Mouse (Mus musculus): ENCODE measurements around the gene Alox5.
"Not testable (repeated sequence)": the region's sequence is repeated elsewhere in the genome, so short reads cannot be mapped to it uniquely, and the experiment has no call there.

Gene Alox5

GRCm38 (mm10) chr6:116460544-116461283 lies at the start of gene Alox5:
Gene Alox5, minus strand, starts transcription at chr6:116461178.
- DNase-seq (ENCODE audit: low read depth, low spot score) = no peak

DNA sequence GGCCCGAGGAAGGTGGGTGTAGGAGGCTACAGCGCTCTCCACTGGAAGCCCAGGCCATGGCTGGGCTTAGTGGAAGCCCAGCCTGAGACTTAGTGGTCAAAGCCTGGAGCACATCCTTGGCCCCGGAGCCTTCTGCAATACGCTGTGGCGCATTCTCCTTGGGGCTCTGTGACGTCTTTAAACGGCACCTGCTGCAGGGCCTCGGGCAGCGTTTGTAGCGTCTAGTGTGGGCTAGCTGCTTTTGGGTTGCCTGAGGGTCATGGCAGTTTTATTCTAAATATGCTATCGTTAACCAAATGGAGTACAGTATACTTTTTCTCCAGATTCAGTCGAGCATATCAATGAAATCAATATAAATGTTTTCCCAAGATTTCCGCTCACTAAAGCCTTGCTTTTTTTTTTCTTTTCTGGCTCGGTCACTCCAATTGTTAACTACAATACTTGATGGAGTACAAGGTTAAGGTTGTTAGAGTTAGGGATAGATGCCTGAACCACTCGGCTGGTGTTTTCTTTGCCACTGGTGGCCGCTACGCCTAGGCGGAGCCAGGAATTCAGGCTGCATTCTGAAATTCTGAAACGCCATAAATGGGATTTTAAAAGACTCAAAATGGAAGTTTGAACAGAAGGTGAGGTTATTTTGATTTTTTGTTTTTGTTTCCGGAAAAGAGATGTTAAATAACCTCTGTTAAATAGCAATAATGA lies 45.5 kb upstream of the Alox5 start, which contains the start of gene Olfr212:
Gene Olfr212, plus strand, starts transcription at position 215 of the 702 bp plus-strand sequence.
- DNase-seq (ENCODE audit: low read depth, low spot score) = not testable (repeated sequence)

- no peak for DNase-seq (ENCODE audit: low read depth, low spot score)
Measured at GRCm38 (mm10) chr6:116495960-116496359, 35.0 kb upstream of the Alox5 start.

- no peak for DNase-seq (ENCODE audit: low read depth, low spot score)
Measured at GRCm38 (mm10) chr6:116493742-116494141, 32.8 kb upstream of the Alox5 start.

DNA sequence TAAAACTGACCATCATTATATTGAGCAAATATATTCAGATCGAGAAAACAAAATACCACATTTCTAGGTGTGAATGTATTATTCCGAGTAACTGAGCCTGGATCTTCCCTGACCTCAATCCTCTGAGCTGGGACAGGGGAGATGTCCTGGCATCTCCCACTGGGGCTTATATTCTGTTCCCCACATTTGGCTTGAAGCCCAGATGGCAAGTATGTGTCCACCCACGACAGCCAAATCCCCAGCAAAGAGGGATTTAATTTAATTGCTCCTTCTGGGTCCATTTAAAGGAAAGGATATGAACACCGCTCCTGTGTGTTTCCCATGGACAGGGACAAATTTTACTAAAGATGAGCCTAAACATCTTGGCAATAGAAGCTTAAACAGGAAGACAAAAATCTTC lies 27.8 kb upstream of the Alox5 start, which contains the start of gene Olfr211:
Gene Olfr211, plus strand, starts transcription at position 301 of the 400 bp plus-strand sequence.
- DNase-seq (ENCODE audit: low read depth, low spot score) = no peak

DNA sequence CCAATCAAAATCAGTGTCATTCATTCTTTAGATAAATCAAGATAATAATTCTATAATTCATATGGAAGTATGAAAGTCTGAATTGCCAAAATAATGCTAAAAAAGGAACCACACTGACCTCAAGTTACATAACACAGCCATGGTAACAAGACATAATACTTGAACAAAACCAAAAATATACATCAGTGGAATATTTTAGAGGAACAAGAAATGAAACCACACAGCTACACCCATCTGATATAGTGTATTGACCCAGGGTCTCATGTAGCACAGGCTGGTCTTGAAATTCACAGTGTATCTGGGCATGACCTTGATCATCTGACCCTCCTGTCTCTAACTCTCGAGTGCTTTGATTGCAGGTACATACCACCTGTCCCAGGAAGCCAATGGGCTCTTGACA lies 25.9 kb upstream of the Alox5 start:
- no peak for DNase-seq (ENCODE audit: low read depth, low spot score)

- DNase-seq (ENCODE audit: low read depth, low spot score) = no peak
Measured at GRCm38 (mm10) chr6:116485081-116485480, 24.1 kb upstream of the Alox5 start.

DNA sequence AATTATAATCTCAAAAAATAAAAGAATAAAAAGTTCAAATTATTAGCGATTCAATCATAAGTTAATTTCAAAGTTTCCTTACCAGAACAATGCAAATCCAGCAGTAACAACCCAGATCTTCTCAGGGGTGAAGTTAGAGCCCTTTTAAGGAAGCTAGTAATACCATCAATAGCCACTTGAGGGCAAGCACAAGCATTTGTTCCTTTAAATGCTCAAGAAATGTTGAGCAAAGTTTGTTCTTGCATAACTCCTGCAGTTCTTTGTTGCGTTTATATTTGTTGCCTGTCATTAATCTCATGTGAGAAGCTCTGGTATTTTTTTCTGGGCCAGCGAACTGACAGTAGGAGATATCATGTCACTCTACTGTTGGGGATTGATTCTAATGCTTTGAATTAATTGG lies 7.1 kb upstream of the Alox5 start:
- no peak for DNase-seq (ENCODE audit: low read depth, low spot score)

GRCm38 (mm10) chr6:116459232-116459631 lies 1.7 kb downstream of the Alox5 start:
- no peak for DNase-seq (ENCODE audit: low read depth, low spot score)

DNA sequence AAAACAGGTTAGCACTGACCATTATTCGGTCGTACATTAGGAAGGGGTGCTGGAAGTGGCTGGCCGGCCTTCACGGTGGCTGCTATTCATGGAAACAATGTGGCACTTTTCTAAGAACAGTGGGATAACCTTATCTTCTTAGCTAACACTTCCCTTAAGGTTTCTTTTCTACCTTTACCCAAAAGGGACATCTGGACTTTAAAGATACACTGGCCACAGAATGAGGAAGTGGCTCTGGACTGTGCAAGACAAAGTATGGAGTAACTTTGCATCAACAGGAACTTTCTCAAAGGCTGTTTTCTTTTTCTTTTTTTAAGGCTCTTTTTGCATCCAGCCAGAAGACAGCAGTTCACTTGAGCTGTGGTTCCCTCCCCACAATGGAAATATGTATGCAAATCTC lies 2.2 kb downstream of the Alox5 start:
- no peak for DNase-seq (ENCODE audit: low read depth, low spot score)

GRCm38 (mm10) chr6:116456482-116456881 lies 4.5 kb downstream of the Alox5 start:
- DNase-seq (ENCODE audit: low read depth, low spot score) = no peak

DNA sequence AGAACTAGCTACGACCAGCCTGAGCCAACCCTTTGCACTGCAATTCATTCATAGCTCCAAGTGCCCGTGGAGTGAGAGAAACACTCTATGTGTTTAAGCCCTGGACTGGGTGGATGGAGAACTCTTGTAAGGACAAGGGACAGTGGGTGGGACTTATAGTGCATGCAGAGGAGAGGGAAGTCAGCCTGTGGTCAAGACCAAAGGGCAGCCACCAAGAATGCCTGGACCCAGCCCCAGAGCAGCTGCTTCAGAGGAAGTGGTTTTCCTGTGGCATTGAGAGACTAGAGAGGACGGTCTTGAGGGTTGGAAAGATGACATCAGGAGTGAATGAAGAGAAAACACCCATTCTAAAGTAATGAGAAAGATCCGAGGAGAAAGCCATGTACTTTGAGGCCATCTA lies 5.2 kb downstream of the Alox5 start:
- no peak for DNase-seq (ENCODE audit: low read depth, low spot score)

DNA sequence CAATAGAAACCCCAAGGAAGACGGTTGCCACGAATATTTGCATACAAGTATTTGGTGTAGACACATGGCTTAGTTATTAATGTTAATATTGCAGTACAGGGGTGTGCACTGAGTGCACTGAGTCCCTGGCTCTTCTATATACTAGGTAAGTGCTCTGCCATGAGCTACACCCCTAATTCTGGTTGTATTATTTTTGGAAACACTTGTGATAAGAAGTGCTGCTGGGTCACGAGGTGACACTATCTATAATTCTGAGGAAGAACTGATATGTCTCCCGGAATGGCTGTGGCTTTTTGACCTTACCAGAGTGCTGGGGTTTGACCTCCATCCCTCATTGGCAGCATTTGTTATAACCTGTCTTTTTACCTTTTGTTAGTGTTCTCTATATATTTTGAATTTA lies 20.1 kb downstream of the Alox5 start:
- DNase-seq (ENCODE audit: low read depth, low spot score) = no peak

DNA sequence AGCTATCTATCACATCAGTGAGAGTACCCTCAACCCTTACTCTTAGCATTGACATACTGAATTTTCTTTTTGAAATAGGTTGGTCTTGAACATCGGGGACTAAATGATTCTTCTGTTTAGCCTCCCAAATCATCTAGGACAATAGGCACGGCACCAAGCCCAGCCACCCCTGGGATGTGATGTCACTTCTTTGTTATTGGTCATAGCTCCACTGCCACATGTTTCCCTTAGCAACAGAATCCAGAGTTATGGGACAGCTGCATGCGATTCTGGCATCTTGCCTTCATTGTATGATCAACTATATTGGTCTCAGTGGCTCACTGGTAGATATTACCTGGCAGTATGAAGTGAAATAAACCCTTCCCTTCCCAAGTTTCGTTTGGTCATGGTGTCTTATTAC lies 20.5 kb downstream of the Alox5 start:
- no peak for DNase-seq (ENCODE audit: low read depth, low spot score)

GRCm38 (mm10) chr6:116439531-116439930 lies 21.4 kb downstream of the Alox5 start:
- DNase-seq (ENCODE audit: low read depth, low spot score) = no peak

GRCm38 (mm10) chr6:116438864-116439263 lies 22.1 kb downstream of the Alox5 start:
- DNase-seq (ENCODE audit: low read depth, low spot score) = no peak

DNA sequence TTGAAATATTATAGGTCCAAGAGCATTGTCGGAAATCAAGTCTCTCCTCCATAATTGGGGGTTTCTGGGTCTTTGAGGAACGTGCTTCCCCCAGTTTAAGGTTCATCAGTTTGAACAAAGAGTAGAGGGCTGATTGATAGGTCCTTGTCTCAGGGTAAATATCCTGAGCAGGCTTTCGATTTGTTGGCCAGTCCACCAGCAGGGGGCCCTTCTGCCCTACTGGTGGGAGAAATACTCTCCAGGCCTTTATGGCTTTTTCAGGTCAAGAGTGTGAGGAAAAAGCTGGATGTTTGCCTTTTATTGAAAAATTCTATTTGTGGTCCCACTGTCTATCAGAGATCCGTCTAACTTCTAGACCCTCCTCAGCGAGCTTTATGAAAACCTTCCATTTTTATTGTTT lies 32.7 kb downstream of the Alox5 start:
- no peak for DNase-seq (ENCODE audit: low read depth, low spot score)

- DNase-seq (ENCODE audit: low read depth, low spot score) = no peak
Measured at GRCm38 (mm10) chr6:116427552-116427951, 33.4 kb downstream of the Alox5 start.

DNA sequence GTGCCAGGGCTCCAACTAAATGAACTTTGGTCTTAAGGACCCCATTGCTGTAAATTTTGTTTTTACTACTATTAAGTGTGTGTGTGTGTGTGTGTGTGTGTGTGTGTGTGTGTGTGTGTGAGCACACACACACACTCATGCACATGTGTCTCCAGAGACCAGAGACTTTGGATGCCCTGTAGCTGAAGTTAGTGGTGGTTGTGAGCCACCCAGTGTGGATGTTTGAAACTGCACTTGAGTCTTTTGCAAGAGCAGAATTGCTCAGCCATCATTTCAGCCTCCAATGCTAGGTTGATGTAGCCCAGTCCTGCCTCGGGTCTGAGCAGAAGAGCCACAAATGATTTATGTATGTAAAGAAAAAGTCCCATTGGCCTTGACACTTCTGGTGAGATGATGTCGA lies 37.3 kb downstream of the Alox5 start:
- DNase-seq (ENCODE audit: low read depth, low spot score) = no peak

- DNase-seq (ENCODE audit: low read depth, low spot score) = no peak
Measured at GRCm38 (mm10) chr6:116422991-116423390, 38.0 kb downstream of the Alox5 start.

DNA sequence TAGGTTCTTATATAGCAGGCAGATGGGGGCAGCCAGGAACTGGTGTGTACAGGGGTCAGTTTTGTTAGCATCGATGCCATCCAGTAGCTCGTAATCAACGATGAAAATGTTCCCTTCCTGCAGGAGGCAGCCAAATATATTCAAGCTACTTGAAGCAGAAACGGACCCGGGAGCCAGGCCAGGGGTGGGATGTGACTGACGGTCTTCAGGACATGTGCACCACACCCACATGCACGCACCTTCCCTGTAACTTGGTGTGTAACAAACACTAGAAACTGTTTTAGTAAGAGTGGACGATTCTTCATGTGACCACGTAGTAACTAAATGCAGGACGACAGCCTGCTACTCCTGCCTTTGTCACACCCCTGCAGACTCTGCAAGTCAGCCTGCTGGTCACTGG lies 40.7 kb downstream of the Alox5 start:
- no peak for DNase-seq (ENCODE audit: low read depth, low spot score)

- DNase-seq (ENCODE audit: low read depth, low spot score) = no peak
Measured at GRCm38 (mm10) chr6:116419699-116420098, 41.3 kb downstream of the Alox5 start.

- no peak for DNase-seq (ENCODE audit: low read depth, low spot score)
Measured at GRCm38 (mm10) chr6:116418487-116418886, 42.5 kb downstream of the Alox5 start.
